Mouse (Mus musculus) olfactory bulb, adult 2 months (tissue): ENCODE results near the gene Gle1.

Experiments used
- CTCF ChIP-seq: fragments of 200-500 bp; IDR thresholded peaks from 2 replicates; pipeline ENCODE4 v1.5.1; 2012; ENCODE audit warnings: low read depth, mild to moderate bottlenecking, low read length, moderate library complexity; ENCODE audit not compliant: insufficient read depth
- POLR2A ChIP-seq: fragments of 200-500 bp; IDR thresholded peaks from 2 replicates; pipeline ENCODE4 v1.6.1; 2012; ENCODE audit warnings: mild to moderate bottlenecking, low read depth, low read length, moderate library complexity; ENCODE audit not compliant: insufficient read depth

DNA sequence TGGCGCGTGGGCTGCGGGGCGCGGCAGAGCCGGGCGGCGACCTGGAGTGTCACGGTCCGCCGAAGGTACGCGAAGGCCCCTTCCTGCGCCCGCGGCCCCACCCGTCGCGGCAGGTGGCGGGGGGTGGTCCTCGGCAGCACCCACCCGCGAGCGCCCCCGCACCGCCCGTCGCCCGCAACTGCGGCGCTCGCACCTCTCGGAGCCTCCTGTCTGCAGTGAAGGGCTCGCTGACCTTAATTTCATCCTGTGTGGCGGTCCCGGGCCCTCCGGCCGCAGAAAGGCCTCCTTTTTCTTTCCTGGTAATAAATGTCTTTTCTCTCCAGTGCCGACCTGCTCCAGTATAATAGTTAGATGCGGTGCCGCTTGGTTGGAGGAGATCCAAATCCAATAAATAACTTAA, 30.7 kb downstream of the Gle1 start:
- no peak for TF ChIP-seq CTCF
- TF ChIP-seq POLR2A: no peak
